Mouse (Mus musculus): Measurements from ENCODE around the gene Tysnd1.

Gene Tysnd1

GRCm38 (mm10) chr10:61737537-61737936 is 42.2 kb downstream of the Tysnd1 start:
- no peak for DNase-seq (ENCODE audit: low spot score in 2 of 2)

GRCm38 (mm10) chr10:61738126-61738525 is 42.8 kb downstream of the Tysnd1 start:
- DNase-seq (ENCODE audit: low spot score in 2 of 2), result no peak

- DNase-seq (ENCODE audit: low spot score in 2 of 2), result no peak
Measured at GRCm38 (mm10) chr10:61741306-61741705, 46.0 kb downstream of the Tysnd1 start.

- no peak for DNase-seq (ENCODE audit: low spot score in 2 of 2)
Measured at GRCm38 (mm10) chr10:61741873-61742272, 46.6 kb downstream of the Tysnd1 start.

- DNase-seq (ENCODE audit: low spot score in 2 of 2), result no peak
Measured at GRCm38 (mm10) chr10:61742336-61742735, 47.0 kb downstream of the Tysnd1 start.

GRCm38 (mm10) chr10:61745133-61745532 is 49.8 kb downstream of the Tysnd1 start:
- DNase-seq (ENCODE audit: low spot score in 2 of 2), result no peak

- no peak for DNase-seq (ENCODE audit: low spot score in 2 of 2)
Measured at GRCm38 (mm10) chr10:61747302-61747701, 52.0 kb downstream of the Tysnd1 start.

GRCm38 (mm10) chr10:61750014-61750413 is 54.7 kb downstream of the Tysnd1 start:
- no peak for DNase-seq (ENCODE audit: low spot score in 2 of 2)

GRCm38 (mm10) chr10:61751534-61752219 is 56.4 kb downstream of the Tysnd1 start:
- no peak for DNase-seq (ENCODE audit: low spot score in 2 of 2)
